ENCODE assay signal across 7 mouse cellular contexts in the genomic region with DNA sequence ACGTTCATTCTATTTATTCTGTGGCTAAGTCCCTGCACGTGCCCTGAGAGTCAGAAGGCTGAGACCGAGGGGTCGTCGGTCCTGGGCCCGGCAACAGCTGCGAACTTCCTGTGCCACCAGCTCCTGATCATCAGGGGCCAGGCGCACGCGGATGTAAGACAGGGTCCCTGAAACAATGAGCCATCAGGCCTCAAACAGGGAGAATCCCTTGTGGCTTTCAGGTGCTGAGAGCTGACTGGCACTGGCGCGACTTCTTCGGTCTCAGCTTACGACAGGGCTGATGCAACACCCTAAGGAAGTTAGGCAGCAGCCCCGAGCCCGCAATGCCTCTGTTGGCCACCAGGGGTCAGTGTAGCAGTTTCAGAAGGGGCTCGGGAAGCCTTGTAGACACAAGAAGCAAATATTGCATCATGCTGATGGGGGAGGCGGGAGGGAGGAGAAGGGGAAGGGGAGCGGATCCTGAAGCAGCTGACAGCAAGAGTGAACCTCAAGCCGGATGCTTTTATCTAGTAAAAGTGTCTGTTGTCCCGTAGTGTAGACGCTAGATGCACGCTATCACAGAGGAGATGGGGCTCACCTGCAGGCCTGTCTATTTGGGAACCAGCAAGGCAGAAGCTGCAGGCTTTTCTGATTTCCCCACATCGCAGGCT. TPM values are rescaled to one million over a fixed set of nuclear protein-coding genes. Genes with fewer than 3 reads are reported as not detected.
DNase-seq lines count a peak whose midpoint lies in the region; ATAC-seq lines count a peak whose summit lies in the region.

No protein-coding gene starts in this region.

- peak overlapping the region; percentile 86 for H3K27ac ChIP-seq in embryonic facial prominence, embryonic 10.5 days (replicated peaks)
- H3K27ac ChIP-seq in limb, embryonic 11.5 days (replicated peaks; ENCODE audit: low read depth, low read length), result no peak overlapping the region
- no peak overlapping the region; the same call in 1 of the 2 replicates for H3K27ac ChIP-seq in midbrain, embryonic 14.5 days (replicated peaks; ENCODE audit: low read depth, low read length)

- peak overlapping the region; percentile 53 for H3K4me2 ChIP-seq in limb, embryonic 11.5 days (ENCODE audit: low read depth, severe bottlenecking)
- H3K4me2 ChIP-seq in midbrain, embryonic 14.5 days (ENCODE audit: low read length), result peak overlapping the region; percentile 44

- peak; percentile 59 for ATAC-seq in limb, embryonic 11.5 days (ENCODE audit: insufficient number of reproducible peaks, low FRiP score, low TSS enrichment, low read depth)
- peak; percentile 80 for ATAC-seq in midbrain, embryonic 14.5 days (ENCODE audit: low FRiP score, low TSS enrichment)

- 0 out of 2 replicates have a peak, but pooled peaks cover 12% of the 10 kb centered on the region for H3K27me3 ChIP-seq in embryonic facial prominence, embryonic 10.5 days (replicated peaks; ENCODE audit: low read depth, poor library complexity, severe bottlenecking)
- no peaks in the 10 kb centered on the region for H3K27me3 ChIP-seq in limb, embryonic 11.5 days (ENCODE audit: control insufficient read depth, insufficient read depth, low read length)
- H3K27me3 ChIP-seq in midbrain, embryonic 14.5 days (ENCODE audit: control insufficient read depth, insufficient read depth, low read length), result no peaks in the 10 kb centered on the region

- H3K9ac ChIP-seq in limb, embryonic 11.5 days (ENCODE audit: low read length), result peak overlapping the region; percentile 53
- peak overlapping the region; percentile 30; the same call in 1 of the 2 replicates for H3K9ac ChIP-seq in midbrain, embryonic 14.5 days (replicated peaks; ENCODE audit: low read length)

- H3K9me3 ChIP-seq in embryonic facial prominence, embryonic 10.5 days, result no peaks in the 10 kb centered on the region
- no peaks in the 10 kb centered on the region for H3K9me3 ChIP-seq in limb, embryonic 11.5 days (ENCODE audit: control insufficient read depth, low read length)
- no peaks in the 10 kb centered on the region for H3K9me3 ChIP-seq in midbrain, embryonic 14.5 days (ENCODE audit: control insufficient read depth, low read length)

- peak overlapping the region; percentile 51 for H3K4me3 ChIP-seq in embryonic facial prominence, embryonic 10.5 days
- H3K4me3 ChIP-seq in limb, embryonic 11.5 days (ENCODE audit: low read depth, low read length), result peak overlapping the region; percentile 14; the same call in 1 of the 2 replicates
- no peak overlapping the region for H3K4me3 ChIP-seq in midbrain, embryonic 14.5 days (replicated peaks; ENCODE audit: low read depth, low read length)

- H3K36me3 ChIP-seq in embryonic facial prominence, embryonic 10.5 days (replicated peaks), result no peaks in the 10 kb centered on the region
- H3K36me3 ChIP-seq in limb, embryonic 11.5 days (ENCODE audit: control insufficient read depth, insufficient read depth, low read length), result no peaks in the 10 kb centered on the region
- no peaks in the 10 kb centered on the region for H3K36me3 ChIP-seq in midbrain, embryonic 14.5 days (ENCODE audit: control insufficient read depth, insufficient read depth, low read length)

- H3K4me1 ChIP-seq in embryonic facial prominence, embryonic 10.5 days, result peaks cover 19% of the 10 kb centered on the region
- H3K4me1 ChIP-seq in limb, embryonic 11.5 days (ENCODE audit: control insufficient read depth, insufficient read depth, low read length), result no peaks in the 10 kb centered on the region
- H3K4me1 ChIP-seq in midbrain, embryonic 14.5 days (ENCODE audit: control insufficient read depth, insufficient read depth, low read length), result peaks cover 6% of the 10 kb centered on the region; the same call in 1 of the 2 replicates

- WGBS in embryonic facial prominence, embryonic 10.5 days, result 5% methylated on average over 24 of the region's 24 CpGs
- WGBS in limb, embryonic 11.5 days, result 3% methylated on average over 24 of the region's 24 CpGs
- 5% methylated on average over 24 of the region's 24 CpGs for WGBS in midbrain, embryonic 14.5 days

- peak; percentile 98 for DNase-seq in adrenal gland, postnatal 10 days
- DNase-seq in embryonic facial prominence, embryonic 10.5 days (ENCODE audit: low spot score), result peak; percentile 98
- peak; percentile 99 for DNase-seq in heart, adult 11 months
- peak; percentile 93 for DNase-seq in kidney, adult 18-20 months
- DNase-seq in limb, embryonic 11.5 days (ENCODE audit: low spot score), result peak; percentile 100
- DNase-seq in midbrain, embryonic 14.5 days, result peak; percentile 98
- peak; percentile 82 to 95 for DNase-seq in spleen, adult 18-20 months

RNA-seq across cellular contexts. Expression of gene Klhdc4, which starts 21.6 kb away (rescaled TPM):
- total RNA-seq in adrenal gland, postnatal 10 days (2021), result 10 to 100 TPM; 18.0 to 20.4 TPM
- polyA plus RNA-seq in embryonic facial prominence, embryonic 10.5 days (2016; fragmentation: Nextera tagmentation; extraction: Ambion mirVana), result 67.3 and 71.2 TPM in 2 replicates
- polyA plus RNA-seq in limb, embryonic 11.5 days (2014; fragmentation: Nextera tagmentation; extraction: Ambion mirVana), result 52.8 and 60.8 TPM in 2 replicates
- 38.5 and 41.7 TPM in 2 replicates for polyA plus RNA-seq in midbrain, embryonic 14.5 days (2014; fragmentation: Nextera tagmentation; extraction: Ambion mirVana)

RNA-seq across cellular contexts. Expression of gene Slc7a5, which starts 56.5 kb away (rescaled TPM):
- 10 to 100 TPM; 32.0 to 47.2 TPM for total RNA-seq in adrenal gland, postnatal 10 days (2021)
- polyA plus RNA-seq in embryonic facial prominence, embryonic 10.5 days (2016; fragmentation: Nextera tagmentation; extraction: Ambion mirVana), result 18.7 and 21.0 TPM in 2 replicates
- 15.2 and 17.0 TPM in 2 replicates for polyA plus RNA-seq in limb, embryonic 11.5 days (2014; fragmentation: Nextera tagmentation; extraction: Ambion mirVana)
- polyA plus RNA-seq in midbrain, embryonic 14.5 days (2014; fragmentation: Nextera tagmentation; extraction: Ambion mirVana), result 42.0 and 54.0 TPM in 2 replicates
